Mouse (Mus musculus): ENCODE measurements at regions not wholly inside any gene's neighbourhood (a gene's known extent, or its start where the extent isn't known, plus 50 kb on each side); places are given as distances from the start of the nearest gene placed in this dataset.

- no peak for DNase-seq (ENCODE audit: low spot score in 2 of 2)
Observed at GRCm38 (mm10) chr6:51094304-51094703, 338.2 kb upstream of the Nfe2l3 start.

GRCm38 (mm10) chr6:51097488-51097887 is 335.0 kb upstream of the Nfe2l3 start:
- DNase-seq (ENCODE audit: low spot score in 2 of 2): no peak

- DNase-seq (ENCODE audit: low spot score in 2 of 2): no peak
Observed at GRCm38 (mm10) chr6:51100341-51100740, 332.1 kb upstream of the Nfe2l3 start.

DNA sequence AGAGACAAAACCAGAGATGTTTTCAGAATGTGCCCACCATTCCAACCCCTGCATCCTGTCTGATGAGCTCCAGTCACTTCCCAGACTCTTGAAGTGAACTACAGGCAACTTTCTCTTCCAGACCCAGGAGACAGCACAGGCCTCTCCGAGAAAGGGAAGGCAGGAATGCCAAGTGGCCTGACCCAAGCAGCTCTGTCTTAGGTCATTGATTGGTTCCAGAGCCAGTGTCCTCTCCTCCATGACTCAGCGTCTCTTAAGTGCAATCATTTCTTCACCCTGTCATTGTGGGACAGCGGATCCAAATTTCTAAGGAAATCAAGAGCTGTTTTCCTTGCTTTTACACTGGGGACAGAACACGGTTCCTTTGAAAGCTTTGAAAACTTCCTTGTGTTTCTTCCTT is 329.2 kb upstream of the Nfe2l3 start:
- DNase-seq (ENCODE audit: low spot score in 2 of 2): no peak

DNA sequence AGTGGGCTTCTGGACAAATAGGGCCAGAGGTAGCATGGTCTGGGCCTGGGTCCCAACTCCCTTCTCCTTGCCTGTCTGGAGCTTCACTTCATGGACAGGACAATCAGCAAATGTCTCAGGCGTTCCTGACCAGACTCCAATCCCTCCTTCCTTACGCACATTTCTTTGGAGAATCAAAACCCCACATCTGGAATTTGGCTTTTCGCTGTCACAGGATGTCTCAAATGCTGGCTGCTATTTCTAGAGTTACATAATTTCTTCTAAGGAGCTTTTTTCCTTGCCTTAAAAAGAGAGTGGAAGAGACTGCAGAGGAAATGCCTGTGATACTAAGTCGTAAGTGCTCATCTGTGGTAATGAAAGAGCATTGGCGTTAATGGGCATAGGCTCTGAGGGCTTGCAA is 328.1 kb upstream of the Nfe2l3 start:
- DNase-seq (ENCODE audit: low spot score in 2 of 2): no peak

GRCm38 (mm10) chr6:51108336-51108956 is 324.0 kb upstream of the Nfe2l3 start:
- DNase-seq (ENCODE audit: low spot score in 2 of 2): no peak

- no peak for DNase-seq (ENCODE audit: low spot score in 2 of 2)
Observed at GRCm38 (mm10) chr6:51110596-51110995, 321.9 kb upstream of the Nfe2l3 start.

DNA sequence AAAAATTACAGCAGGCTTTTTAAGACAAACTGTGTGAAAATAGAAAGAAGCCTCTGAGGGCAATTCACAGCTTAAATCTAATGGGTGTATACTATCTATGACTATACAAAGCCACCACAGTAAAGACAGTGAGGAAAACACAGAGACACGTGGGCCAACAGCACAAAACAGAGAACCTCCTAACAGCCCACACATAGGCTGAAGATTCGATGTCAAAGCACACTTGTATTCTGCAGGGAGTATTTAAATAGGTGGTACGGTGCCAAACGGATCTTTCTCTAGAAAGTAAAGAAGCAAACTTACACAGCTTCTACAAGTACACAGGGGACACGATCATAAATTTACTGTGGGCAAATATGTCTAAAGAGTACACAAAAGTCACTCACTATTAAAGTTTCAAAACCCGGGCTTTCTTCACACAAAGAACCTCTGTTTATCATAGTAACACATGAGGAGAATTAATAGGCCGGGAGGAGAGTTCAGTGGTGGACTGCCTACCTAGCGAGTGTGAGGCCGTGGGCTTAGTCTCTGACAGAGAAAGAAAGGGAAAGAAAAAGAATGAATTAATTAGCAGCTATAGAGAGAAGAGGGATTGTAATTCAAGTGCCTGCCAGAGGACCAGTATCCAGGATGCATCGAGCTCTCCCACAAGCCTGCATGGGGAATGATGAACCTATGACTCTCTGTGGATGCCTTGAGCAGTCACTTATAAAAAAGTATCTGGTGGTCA is 317.7 kb upstream of the Nfe2l3 start:
- DNase-seq (ENCODE audit: low spot score in 2 of 2): no peak

- DNase-seq (ENCODE audit: low spot score in 2 of 2): no peak
Observed at GRCm38 (mm10) chr6:51118833-51119535, 313.5 kb upstream of the Nfe2l3 start.

- no peak for DNase-seq (ENCODE audit: low spot score in 2 of 2)
Observed at GRCm38 (mm10) chr6:51119691-51120302, 312.7 kb upstream of the Nfe2l3 start.

DNA sequence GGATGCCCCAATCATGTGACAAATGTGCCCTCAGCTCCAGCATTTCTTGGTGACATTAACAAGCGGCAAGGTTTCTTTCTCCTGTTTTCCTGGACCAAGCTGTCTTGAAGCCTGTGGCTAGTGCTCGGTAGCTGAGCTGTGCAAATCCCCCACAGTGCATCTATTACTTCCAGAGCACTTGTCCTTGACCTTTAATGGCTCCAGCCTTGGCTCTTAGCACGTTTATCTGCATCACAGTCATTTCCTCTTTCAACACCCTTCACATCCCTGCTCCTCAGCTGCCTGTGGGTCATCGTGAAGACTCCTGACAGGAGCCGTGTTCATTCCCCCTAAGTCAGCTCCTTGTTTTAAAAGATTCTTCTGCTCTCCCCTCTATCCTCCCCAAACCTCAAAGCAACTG is 309.5 kb upstream of the Nfe2l3 start:
- no peak for DNase-seq (ENCODE audit: low spot score in 2 of 2)

DNA sequence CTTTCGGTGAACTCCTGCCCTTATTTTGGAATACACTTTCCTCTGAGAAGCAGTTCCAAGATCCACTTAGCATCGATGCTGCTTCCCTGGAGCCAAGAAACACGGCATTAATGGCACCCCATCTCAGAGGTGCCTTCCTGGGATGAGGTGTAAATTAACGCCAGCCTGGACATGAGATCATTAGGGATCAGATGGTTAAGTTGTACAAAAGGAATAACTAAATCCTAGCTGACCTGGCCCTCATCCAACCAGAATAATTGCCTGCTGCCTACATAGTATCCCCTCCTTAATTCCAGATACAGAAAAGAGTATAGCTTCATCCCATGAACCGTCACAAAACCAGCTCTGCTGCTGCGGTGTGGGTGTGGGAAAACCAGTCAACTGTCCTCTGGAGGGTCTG is 304.6 kb upstream of the Nfe2l3 start:
- no peak for DNase-seq (ENCODE audit: low spot score in 2 of 2)

DNA sequence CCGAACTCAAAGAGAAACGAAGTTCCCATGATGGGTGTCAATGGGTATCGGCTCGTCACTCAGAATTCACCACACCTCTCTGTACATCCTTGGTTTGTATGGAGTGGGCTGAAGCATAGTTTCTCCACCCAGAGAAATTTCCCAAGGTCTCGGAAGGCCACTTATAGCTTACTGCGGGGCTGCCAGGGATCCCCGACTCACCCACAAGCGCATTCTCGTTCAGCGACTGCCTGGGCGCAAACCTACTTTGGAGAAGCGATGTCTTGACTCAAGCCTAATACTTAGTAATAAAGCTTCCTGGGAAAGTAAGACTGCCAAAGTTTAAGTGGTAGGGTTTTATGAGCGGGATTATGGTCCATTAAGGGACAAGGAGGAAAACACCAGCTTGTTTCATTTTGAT is 303.4 kb upstream of the Nfe2l3 start:
- DNase-seq (ENCODE audit: low spot score in 2 of 2): no peak

GRCm38 (mm10) chr6:51129591-51129990 is 302.9 kb upstream of the Nfe2l3 start:
- DNase-seq (ENCODE audit: low spot score in 2 of 2): no peak

DNA sequence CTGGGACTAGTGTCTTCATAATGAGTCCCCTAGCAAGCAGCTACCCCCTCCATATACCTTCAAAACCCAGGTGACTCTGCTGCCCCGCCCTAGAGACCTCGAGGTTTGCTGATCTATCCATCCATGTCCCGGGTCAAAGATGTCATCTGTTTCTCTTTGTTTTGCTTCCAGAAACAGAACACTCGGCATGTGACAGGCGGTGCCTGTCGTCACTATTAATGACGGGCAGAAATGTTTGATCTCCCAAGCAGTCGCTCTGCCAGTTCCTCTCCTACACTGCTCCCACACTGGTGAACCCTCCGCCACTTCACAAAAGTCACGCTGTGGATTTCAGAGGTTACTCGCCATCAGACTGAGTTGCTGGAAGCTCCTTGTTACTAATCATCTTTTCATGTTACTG is 287.7 kb upstream of the Nfe2l3 start:
- DNase-seq (ENCODE audit: low spot score in 2 of 2): no peak

DNA sequence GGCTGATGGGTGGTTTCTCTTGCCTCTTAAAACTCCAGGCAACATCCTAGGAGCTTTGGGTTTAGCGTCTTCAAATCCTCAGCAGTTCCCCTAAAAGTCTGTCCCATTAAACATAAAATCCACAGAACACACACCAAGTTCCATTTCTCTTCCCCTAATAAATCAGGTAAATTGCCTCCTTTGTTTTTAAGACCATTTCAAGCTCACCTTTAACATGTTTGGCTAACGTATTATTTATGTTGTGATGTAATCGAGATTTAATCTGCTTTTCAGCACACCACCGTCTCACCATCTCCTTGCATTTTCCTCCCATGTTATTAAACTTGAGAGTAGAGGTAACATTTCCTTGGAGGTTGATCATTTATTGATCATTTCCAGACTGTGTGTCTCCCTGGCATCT is 286.6 kb upstream of the Nfe2l3 start:
- DNase-seq (ENCODE audit: low spot score in 2 of 2): no peak

DNA sequence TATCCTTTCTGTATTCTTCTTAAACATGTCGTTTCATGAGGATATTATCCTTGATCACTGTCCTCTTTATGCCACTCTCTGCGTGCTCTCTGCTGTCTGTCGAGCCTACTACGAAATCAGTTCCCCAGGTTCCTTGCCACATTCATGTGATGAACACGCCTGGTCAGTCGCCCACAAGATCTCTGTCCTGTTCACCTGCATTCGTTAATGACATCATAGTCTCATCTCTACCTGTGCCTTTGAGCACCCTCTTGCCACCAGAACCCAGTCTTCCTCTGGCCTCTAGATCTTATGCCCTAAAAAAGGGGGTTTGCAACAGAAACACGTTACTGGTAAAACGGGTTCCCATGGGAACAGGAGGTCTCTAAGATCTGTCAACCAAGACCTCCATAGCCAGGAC is 283.6 kb upstream of the Nfe2l3 start:
- no peak for DNase-seq (ENCODE audit: low spot score in 2 of 2)

DNA sequence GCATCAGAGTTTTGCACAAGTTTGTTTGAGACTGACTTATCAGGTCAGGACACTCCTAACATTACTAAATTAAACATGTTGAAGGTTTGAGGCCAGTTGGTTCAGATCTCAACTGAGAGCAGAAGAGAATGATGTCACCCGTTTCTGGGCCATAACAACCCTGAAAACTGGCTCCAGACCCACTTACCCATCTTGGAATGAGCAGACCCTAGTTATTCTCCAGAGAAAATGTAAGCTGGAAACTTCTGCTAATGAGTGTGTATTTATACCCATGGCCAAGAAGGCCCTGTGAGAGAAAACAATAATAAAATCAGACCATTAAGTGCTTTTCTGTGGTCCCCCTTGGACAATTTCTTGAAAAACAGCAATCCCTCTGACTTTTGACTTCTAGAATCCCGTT is 282.4 kb upstream of the Nfe2l3 start:
- DNase-seq (ENCODE audit: low spot score in 2 of 2): no peak

GRCm38 (mm10) chr6:51150486-51150885 is 282.0 kb upstream of the Nfe2l3 start:
- DNase-seq (ENCODE audit: low spot score in 2 of 2): no peak

DNA sequence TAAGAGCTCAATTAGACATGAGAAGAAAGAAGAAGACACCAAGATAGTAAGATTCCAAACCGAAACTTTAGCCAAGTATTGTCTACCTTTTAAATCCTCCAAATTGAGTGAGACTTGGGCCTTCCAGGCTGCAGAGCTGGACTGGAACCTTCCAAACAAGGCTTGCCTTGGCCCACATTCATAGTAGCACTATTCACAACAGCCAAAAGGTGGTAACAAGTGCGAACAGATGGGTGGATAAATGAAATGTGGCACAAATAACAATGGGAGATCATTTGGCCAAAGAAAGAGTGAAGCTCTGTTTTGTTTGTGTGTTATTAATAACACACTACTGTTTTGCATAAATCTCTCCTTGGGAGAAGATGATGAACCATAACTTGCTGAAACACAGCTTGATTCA is 281.6 kb upstream of the Nfe2l3 start:
- DNase-seq (ENCODE audit: low spot score in 2 of 2): no peak

GRCm38 (mm10) chr6:51156836-51157370 is 275.6 kb upstream of the Nfe2l3 start:
- no peak for DNase-seq (ENCODE audit: low spot score in 2 of 2)

- DNase-seq (ENCODE audit: low spot score in 2 of 2): no peak
Observed at GRCm38 (mm10) chr6:51161149-51161548, 271.3 kb upstream of the Nfe2l3 start.
